Mouse (Mus musculus) gastrocnemius, adult 8-10 months (tissue): ENCODE results near the gene Rcan3. TPM values are rescaled to one million over a fixed set of nuclear protein-coding genes. Genes with fewer than 3 reads are reported as not detected.

Experiments
- DNase-seq, 2 experiments: peaks; one replicate each; pipeline ENCODE4 v3.0.0; 2022; ENCODE audit warnings: low spot score in 2 of 2
- total RNA-seq, 4 experiments: library from RNA; stranded (reverse); gene quantifications; 2 replicates each; pipeline ENCODE4 v1.2.4; 2022

Gene Rcan3
- total RNA-seq: 1 to 10 TPM; 3.1 to 4.0 (median 3.6) TPM

DNA sequence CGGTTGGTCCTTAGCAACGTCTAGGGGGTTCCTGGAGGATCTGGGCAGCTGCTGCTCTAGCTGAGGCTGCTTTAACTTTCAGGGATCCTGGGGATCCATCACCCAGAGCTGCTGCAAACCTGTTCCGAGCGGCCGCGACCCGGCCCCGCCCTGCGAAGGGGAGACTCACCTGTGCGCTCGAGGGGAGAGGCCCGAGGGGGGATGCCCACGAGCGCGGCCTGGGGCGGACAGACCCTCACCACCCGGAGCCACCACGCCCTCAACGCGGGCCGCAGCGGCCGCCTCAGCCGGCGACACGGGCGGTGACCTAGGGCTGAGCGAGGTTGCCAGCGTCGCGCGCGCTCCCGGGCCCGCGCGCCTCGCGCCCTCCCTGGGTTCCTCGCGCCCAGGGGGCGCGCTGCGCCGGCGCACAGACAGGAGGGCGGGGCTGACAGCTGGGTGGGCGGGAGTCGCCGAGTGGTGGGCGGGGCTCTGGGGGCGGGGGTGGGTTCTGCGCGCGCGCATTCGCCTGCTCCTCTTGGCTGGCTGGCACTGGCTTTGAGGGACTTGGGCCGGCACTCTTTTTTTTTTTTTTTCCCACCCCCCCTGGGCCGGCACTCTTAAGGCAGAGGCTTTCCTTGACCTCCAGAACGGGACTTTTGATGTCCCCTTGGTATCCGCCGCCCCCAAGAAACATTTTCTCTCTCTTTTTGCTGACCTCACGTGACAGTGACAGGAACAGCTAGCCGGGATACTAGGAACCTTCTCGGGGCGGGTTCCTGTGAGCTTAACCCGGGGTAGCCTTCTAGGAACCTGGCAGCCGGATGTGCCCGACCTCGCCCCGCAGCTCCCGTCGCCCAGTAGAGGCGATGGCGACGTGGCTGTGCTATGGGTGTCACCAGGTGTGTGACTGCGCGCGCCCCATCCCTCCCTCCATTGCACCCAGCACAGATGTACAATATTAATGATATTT, at the start of gene Rcan3:
Gene Rcan3, minus strand, starts transcription at position 411 of the 952 bp plus-strand sequence.
- peak; percentile 32 to 57 for DNase-seq

DNA sequence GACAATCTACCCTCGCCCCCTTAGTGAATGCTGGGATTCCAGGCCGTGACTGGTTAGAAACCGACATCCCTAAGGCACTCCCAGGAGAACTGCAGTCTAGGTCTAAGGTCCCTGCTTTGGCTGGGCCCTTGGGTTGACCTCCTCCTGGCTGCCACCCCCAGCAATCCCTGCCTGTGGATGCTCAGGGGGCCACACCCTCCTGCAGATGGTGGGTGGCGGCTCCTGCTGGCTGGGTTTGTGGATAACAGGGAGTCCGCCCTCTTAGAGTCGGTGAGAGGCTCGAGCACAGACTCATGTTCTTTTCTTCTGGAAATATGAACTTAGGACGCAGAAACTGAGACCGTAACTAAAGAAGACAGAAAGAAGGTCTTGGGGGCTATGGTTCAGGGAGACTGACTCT, 46.7 kb upstream of the Rcan3 start:
- DNase-seq: no peak

DNA sequence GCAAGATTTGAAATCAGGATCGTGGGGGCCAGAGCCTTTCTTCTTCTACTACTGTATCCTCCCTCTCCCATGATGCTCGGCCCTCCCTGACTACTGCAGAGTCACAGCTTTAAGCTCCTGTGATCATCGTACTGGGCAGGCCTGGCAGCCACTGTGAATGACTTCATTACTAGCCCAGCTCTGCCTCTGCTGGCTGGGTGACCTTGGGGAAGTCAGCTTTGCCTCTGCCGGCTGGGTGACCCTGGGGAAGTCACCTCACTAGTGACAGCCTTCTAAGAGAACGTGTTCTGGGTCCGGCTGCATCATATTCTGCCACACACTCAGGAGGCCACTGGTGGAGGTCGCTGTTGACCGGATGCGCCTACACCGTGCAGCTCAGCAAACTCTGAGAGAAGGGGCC, 44.2 kb upstream of the Rcan3 start:
- no peak for DNase-seq

- DNase-seq: no peak
These were observed 29.8 kb upstream of the Rcan3 start for GRCm38 (mm10) chr4:135463406-135463805.

GRCm38 (mm10) chr4:135453572-135453971, 19.9 kb upstream of the Rcan3 start:
- DNase-seq: no peak

DNA sequence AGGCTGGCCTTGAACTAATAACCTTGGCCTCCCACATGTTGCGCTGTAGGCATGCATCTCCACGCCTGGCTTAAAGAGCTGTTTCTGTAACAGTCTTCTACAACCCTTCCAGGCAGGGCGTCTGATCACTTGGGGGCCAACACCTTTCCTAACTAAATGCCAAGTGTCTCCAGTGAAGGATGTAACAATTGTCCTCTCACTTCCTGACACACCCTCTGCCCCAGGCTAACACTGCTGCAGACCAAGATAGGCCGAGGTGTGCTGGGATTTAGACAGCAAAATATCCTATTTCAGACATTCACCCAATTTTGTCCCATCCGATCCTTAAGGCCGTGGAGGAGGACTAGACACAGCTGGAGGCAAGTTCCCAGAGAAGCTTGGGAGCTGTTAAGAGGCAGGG, 19.5 kb upstream of the Rcan3 start:
- DNase-seq: no peak

DNA sequence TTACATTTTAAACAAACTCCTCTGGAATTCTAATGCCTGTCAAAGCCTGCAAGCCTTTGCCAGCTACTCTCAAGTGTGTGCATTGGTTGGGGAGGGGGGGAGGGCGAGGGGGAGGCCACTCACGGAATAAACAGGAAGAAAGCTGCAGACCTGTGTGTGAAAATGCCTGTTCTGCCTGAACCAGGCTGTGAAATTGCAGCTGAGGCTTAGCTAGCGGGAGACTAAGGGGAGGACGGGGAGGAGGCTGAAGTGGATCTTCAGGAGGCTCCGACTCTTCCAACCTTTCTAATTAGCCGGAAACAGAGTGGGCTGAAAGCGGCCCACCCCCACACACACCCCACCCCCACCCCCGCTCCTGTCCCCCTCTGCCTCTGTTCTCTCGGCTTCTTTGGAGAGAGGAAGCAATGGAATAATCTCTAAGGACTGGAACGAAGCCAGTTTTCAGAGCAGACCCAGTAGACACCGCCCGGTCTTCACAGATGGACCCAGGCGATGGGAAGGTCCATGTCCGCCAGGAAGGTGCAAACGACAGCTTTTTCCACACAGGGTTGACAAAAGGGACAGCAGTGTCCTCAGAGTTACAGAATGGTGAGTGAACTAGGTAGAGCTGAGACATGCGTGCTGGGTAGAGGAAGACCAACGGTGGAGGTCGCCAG, 17.8 kb upstream of the Rcan3 start:
- no peak for DNase-seq

- no peak for DNase-seq
These were observed 8.8 kb upstream of the Rcan3 start for GRCm38 (mm10) chr4:135442473-135442872.

GRCm38 (mm10) chr4:135439904-135440522, 6.4 kb upstream of the Rcan3 start:
- no peak for DNase-seq

DNA sequence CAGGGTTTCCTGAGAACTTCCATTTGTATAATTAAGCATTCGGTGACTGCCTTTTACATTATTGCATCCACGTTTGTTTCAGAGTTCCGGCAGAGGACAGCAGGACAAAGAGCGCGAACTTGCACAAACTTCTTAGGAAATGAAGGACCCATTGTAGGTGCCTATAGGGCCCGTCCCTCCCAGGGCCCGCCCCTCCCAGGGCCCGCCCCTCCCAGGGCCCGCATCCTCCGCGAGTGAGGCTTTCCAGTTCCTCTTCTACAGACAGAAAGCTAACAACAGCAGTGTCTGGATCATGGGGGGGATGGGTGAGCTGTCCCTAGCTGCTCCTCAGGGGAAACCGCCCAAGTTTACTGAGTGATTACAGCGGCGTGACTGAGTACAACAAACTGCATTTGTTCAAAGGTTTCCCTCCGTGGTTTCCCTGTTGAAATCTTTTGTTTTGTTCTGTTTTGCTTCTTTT, 5.6 kb upstream of the Rcan3 start:
- no peak for DNase-seq

GRCm38 (mm10) chr4:135437924-135438323, 4.3 kb upstream of the Rcan3 start:
- DNase-seq: no peak

- no peak for DNase-seq
These were observed 2.6 kb upstream of the Rcan3 start for GRCm38 (mm10) chr4:135436291-135436690.

GRCm38 (mm10) chr4:135434395-135434789, 739 bp upstream of the Rcan3 start:
- no peak for DNase-seq

- DNase-seq: no peak
These were observed 589 bp downstream of the Rcan3 start for GRCm38 (mm10) chr4:135433086-135433442.

DNA sequence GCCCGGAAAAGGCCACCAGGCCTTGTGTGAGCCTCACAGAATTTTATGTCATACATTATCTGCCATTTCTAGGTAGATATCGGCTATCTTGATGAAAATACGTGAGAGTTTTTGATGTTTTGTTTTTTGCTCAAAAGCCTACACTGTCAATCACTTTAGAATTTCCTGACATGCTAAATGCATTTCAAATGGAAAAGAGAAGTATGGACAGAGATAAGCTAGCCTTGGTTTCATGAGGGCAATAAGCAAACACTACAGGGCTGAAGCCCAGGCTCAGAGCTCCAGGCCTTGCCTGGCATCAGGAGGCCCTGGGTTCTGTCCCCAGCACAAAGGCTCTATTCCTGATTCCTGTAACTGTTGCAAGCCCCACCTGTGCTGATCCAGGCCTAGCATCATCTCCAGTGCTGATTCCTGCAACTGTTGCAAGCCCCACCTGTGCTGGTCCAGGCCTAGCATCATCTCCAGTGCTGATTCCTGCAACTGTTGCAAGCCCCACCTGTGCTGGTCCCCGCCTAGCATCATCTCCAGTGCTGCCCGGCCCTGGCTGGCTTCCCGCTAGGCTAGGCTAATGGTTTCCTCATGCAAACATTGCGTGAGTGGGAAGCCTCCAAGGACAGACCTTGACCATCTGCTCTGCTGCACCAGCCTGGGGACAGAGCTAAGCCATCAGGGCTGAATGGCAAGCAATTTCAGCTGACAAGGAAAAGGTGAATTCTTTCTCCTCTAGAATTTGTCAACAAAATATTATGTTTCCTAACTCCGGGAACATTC, 3.5 kb downstream of the Rcan3 start:
- DNase-seq: no peak

GRCm38 (mm10) chr4:135429383-135429782, 4.3 kb downstream of the Rcan3 start:
- no peak for DNase-seq

DNA sequence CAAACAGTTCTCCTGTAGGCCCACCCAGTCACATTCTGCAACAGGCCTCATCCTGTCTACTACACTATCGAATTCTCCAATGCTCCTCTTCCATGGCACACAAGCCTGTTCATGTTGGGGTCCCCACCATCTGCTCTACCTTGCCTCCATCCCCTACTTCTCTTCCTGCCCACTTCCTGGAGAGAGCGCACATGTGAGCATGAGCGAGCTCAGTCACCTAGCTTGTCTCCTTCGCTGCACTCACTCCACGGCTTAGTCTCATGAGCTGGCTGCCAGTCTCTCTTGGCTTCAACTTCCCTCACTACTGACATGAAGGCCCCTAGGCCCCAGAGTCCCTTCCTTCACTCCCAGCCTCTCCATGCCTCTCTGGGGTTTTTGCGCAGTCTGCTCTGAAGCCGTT, 7.1 kb downstream of the Rcan3 start:
- DNase-seq: no peak

DNA sequence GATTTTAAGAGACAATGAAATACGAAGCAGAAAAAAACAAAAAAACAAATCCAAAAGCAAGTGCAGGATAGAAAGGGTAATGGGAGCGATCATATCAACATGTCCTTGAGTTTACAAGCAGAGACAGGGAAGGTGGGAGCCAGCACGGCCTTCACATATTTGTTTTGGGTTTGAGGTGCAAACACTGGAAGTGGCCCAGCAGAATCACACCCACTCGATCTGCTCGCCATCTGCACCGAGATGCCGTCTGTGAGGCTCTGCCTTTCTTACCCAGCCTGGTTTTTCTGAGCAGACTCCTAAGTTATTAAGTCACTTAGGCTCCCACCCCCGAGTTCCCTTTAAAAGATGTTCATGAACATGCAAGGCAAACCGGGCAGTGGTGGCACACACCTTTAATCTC, 8.0 kb downstream of the Rcan3 start:
- DNase-seq: no peak

DNA sequence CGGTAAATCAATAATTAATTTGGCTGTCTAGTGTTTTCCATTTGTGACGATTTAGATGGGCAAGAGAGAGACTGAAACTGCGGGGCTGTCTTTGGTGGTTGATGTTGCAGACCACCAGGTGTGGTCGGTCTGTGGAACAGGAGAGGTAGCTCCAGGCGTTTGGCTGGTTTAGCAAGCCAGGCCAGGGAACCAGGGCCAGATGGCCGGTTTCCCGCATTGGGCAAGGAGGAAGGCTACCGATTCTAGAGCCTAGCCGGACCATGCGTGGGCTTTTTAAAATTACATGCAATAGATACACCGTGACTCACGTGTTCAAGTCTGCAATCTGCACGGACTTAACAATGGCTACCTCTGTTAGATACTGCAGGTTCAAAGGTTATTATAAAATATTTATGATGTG, 12.7 kb downstream of the Rcan3 start:
- DNase-seq: no peak

GRCm38 (mm10) chr4:135420416-135420815, 13.2 kb downstream of the Rcan3 start:
- no peak for DNase-seq

DNA sequence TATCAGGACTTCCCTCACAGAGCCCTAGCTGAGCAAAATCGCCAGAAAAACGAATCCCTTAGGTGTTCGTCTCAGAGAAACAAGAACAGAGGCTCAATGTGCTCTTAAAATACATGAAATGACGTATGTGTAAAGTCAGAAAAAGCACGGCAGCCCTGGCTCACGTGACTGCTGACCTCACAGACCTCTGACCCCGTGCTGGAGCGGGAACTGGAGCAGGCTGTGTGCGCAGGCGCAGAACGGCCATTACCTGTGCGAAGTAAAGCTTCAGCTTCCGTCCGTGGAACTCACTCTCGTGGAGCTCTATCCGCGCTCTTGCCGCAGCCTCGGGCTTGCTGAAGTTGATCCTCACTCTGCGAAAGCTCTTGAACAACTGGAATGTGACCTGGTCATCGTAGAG, 13.7 kb downstream of the Rcan3 start:
- DNase-seq: no peak
